ENCODE assay signal across 15 mouse cellular contexts in genomic region chr7:96677082-96677481, GRCm38 (mm10).
DNase-seq lines count a peak whose midpoint lies in the region; ATAC-seq and TF ChIP-seq lines count a peak whose summit lies in the region.
"Had no signal": no experiment of that assay in that cellular context is flagged by ENCODE, and none has a peak within 500 bp of the region (broad histone marks: within the 10 kb centered on the region; RNA-seq: fewer than 3 reads in every experiment).

No protein-coding gene starts in this region.

- DNase-seq in heart, postnatal 25 days (ENCODE audit: low spot score): no peak
- no peak for DNase-seq in lung, adult 2 months
- peak; percentile 45 to 57 for DNase-seq in left cerebral cortex, postnatal 10 days (ENCODE audit: extremely low spot score in 1 of 2, low spot score in 2 of 2)
- DNase-seq in urinary bladder, postnatal 14 days (ENCODE audit: low spot score): no peak
- DNase-seq: adrenal gland, adult 8-10 months; cerebellum, adult 11 months; gastrocnemius, postnatal 36 days had no signal

- no peak for TF ChIP-seq POLR2A in lung, adult 2 months (IDR thresholded peaks at IDR 0.05; ENCODE audit: borderline replicate concordance, extremely low read depth, low read depth, low read length)

- no peak overlapping the region for H3K4me2 ChIP-seq in heart, embryonic 16.5 days (ENCODE audit: low read depth, low read length)
- H3K4me2 ChIP-seq in lung, embryonic 15.5 days: no peak overlapping the region
- H3K4me2 ChIP-seq in midbrain, embryonic 13.5 days (replicated peaks): no peak overlapping the region
- H3K4me2 ChIP-seq: limb, embryonic 12.5 days had no signal

- H3K27me3 ChIP-seq in heart, embryonic 16.5 days (ENCODE audit: control insufficient read depth, insufficient read depth, low read length): peaks cover 22% of the 10 kb centered on the region
- no peaks in the 10 kb centered on the region for H3K27me3 ChIP-seq in lung, embryonic 15.5 days
- H3K27me3 ChIP-seq in midbrain, embryonic 13.5 days: peaks cover 32% of the 10 kb centered on the region
- H3K27me3 ChIP-seq: Patski had no signal

- no peaks in the 10 kb centered on the region for H3K9me3 ChIP-seq in heart, embryonic 16.5 days (replicated peaks; ENCODE audit: control insufficient read depth, low read length)
- H3K9me3 ChIP-seq in lung, embryonic 15.5 days: no peaks in the 10 kb centered on the region
- no peaks in the 10 kb centered on the region for H3K9me3 ChIP-seq in midbrain, embryonic 13.5 days
- H3K9me3 ChIP-seq: embryonic facial prominence, embryonic 10.5 days; forebrain, embryonic 10.5 days; limb, embryonic 12.5 days had no signal

- TF ChIP-seq CTCF in lung, adult 2 months (IDR thresholded peaks at IDR 0.05; ENCODE audit: insufficient read depth, low read length): no peak

- H3K36me3 ChIP-seq in heart, embryonic 16.5 days (ENCODE audit: control insufficient read depth, insufficient read depth): no peaks in the 10 kb centered on the region
- no peaks in the 10 kb centered on the region for H3K36me3 ChIP-seq in lung, embryonic 15.5 days
- H3K36me3 ChIP-seq in midbrain, embryonic 13.5 days: no peaks in the 10 kb centered on the region
- H3K36me3 ChIP-seq: forebrain, embryonic 10.5 days; limb, embryonic 12.5 days had no signal

- H3K4me3 ChIP-seq in heart, embryonic 16.5 days (ENCODE audit: low read length): no peak overlapping the region
- no peak overlapping the region for H3K4me3 ChIP-seq in lung, embryonic 15.5 days
- no peak overlapping the region for H3K4me3 ChIP-seq in lung, adult 2 months (replicated peaks; ENCODE audit: extremely low read depth, low read depth, low read length)
- no peak overlapping the region for H3K4me3 ChIP-seq in midbrain, embryonic 13.5 days (replicated peaks)
- H3K4me3 ChIP-seq: embryonic facial prominence, embryonic 10.5 days; forebrain, embryonic 10.5 days; limb, embryonic 12.5 days had no signal

- peaks cover 10% of the 10 kb centered on the region for H3K4me1 ChIP-seq in heart, embryonic 16.5 days (ENCODE audit: control insufficient read depth, insufficient read depth, low read length)
- peaks cover 22% of the 10 kb centered on the region for H3K4me1 ChIP-seq in lung, embryonic 15.5 days
- no peaks in the 10 kb centered on the region for H3K4me1 ChIP-seq in lung, adult 2 months (ENCODE audit: control insufficient read depth, insufficient read depth, low read length)
- H3K4me1 ChIP-seq in midbrain, embryonic 13.5 days (replicated peaks): peaks cover 40% of the 10 kb centered on the region

- H3K9ac ChIP-seq in heart, embryonic 16.5 days (ENCODE audit: low read length): no peak overlapping the region
- H3K9ac ChIP-seq in lung, embryonic 15.5 days: no peak overlapping the region
- no peak overlapping the region for H3K9ac ChIP-seq in midbrain, embryonic 13.5 days (replicated peaks)
- H3K9ac ChIP-seq: limb, embryonic 12.5 days had no signal

- WGBS in heart, embryonic 16.5 days: 34% methylated on average over 2 of the region's 2 CpGs
- 36% methylated on average over 2 of the region's 2 CpGs for WGBS in lung, embryonic 15.5 days
- WGBS in lung, adult 2 months: 59% methylated on average over 2 of the region's 2 CpGs
- WGBS in midbrain, embryonic 13.5 days: 93% methylated on average over 2 of the region's 2 CpGs

- peak; percentile 67 for ATAC-seq in heart, embryonic 16.5 days (replicated peaks; ENCODE audit: extremely low read depth, insufficient read depth, low FRiP score)
- peak; percentile 73; the same call in 1 of the 2 replicates for ATAC-seq in lung, embryonic 15.5 days (ENCODE audit: borderline replicate concordance, extremely low read depth, low FRiP score, low TSS enrichment)
- no peak for ATAC-seq in midbrain, embryonic 13.5 days
- ATAC-seq: Patski had no signal

- peak overlapping the region; percentile 44; the same call in 1 of the 2 replicates for H3K27ac ChIP-seq in heart, embryonic 16.5 days (ENCODE audit: low read length)
- H3K27ac ChIP-seq in lung, embryonic 15.5 days: no peak overlapping the region
- no peak overlapping the region for H3K27ac ChIP-seq in midbrain, embryonic 13.5 days
- H3K27ac ChIP-seq: embryonic facial prominence, embryonic 10.5 days; forebrain, embryonic 10.5 days; limb, embryonic 12.5 days; macrophage had no signal

- intact Hi-C loops in heart, postnatal 25 days (cut with DNase I): no loop called here
- intact Hi-C loops in left cerebral cortex, postnatal 10 days (cut with DNase I): no loop called here

Comparison
In these comparisons a context has a peak if more than half of its experiments do, and no peak if none do; other contexts are left out.
1. DNase-seq: peak in left cerebral cortex, postnatal 10 days (2 of 2); none in heart, postnatal 25 days (single experiment), lung, adult 2 months (single experiment) and urinary bladder, postnatal 14 days (single experiment).